Mouse (Mus musculus): ENCODE results near the gene Kif24. TPM values are rescaled to one million over a fixed set of nuclear protein-coding genes. Genes with fewer than 3 reads are reported as not detected.

The Kif24 gene
- polyA plus RNA-seq, 1 experiment from 2014 or later = 3.0 TPM

GRCm38 (mm10) chr4:41358669-41359068, 106.0 kb downstream of the Kif24 start:
- Histone ChIP-seq H3K36me3 (replicated peaks) (no peaks in the 10 kb centered on the region), H3K9ac (no peak overlapping the region), H3K9me3 (no peaks in the 10 kb centered on the region), H3K4me1 (no peaks in the 10 kb centered on the region), H3K27me3 (replicated peaks) (no peaks in the 10 kb centered on the region), H3K4me2 (no peak overlapping the region), H3K27ac (no peak overlapping the region), H3K4me3 (no peak overlapping the region)
- no peak for ATAC-seq (replicated peaks)
- WGBS = 87% methylated on average over 2 of the region's 2 CpGs

GRCm38 (mm10) chr4:41357154-41357553, 107.5 kb downstream of the Kif24 start:
- WGBS = 43% methylated on average over 2 of the region's 2 CpGs

DNA sequence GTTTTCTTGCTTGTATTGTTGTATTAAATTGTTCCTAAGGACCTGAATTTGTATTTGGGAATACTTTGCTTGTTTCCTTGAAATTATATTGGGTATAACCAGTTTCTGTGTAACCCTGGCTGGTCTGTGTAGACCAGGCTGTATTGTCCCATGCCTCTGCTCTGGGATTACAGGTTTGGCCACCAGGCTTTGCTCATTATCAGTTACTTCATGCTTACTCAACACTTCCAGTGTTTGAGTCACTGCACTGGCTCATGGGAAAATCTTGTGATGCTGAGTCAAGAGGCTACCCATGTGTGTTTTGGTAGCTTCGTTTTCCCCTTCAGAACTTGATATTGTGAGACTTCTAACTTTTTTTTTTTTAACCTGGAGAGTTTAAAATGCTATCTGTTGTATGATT, 111.4 kb downstream of the Kif24 start:
- Histone ChIP-seq H3K27ac (no peak overlapping the region), H3K9ac (no peak overlapping the region), H3K4me1 (peaks cover 6% of the 10 kb centered on the region), H3K9me3 (no peaks in the 10 kb centered on the region), H3K4me3 (no peak overlapping the region), H3K36me3 (replicated peaks) (no peaks in the 10 kb centered on the region), H3K27me3 (replicated peaks) (no peaks in the 10 kb centered on the region), H3K4me2 (no peak overlapping the region)
- no peak for ATAC-seq (replicated peaks)
- WGBS = 89% methylated on average over 1 of the region's 1 CpGs

More at GRCm38 (mm10) chr4:41357154-41357553, 107.5 kb downstream of the Kif24 start:
- H3K36me3 ChIP-seq (replicated peaks) = no peaks in the 10 kb centered on the region
- H3K4me2 ChIP-seq = no peak overlapping the region
- no peak overlapping the region for H3K4me3 ChIP-seq
- no peaks in the 10 kb centered on the region for H3K4me1 ChIP-seq
- no peaks in the 10 kb centered on the region for H3K9me3 ChIP-seq
- no peaks in the 10 kb centered on the region for H3K27me3 ChIP-seq (replicated peaks)
- H3K27ac ChIP-seq = no peak overlapping the region
- ATAC-seq (replicated peaks) = no peak
- H3K9ac ChIP-seq = no peak overlapping the region

GRCm38 (mm10) chr4:41352758-41353157, 111.9 kb downstream of the Kif24 start:
- ATAC-seq (replicated peaks) = no peak
- peaks cover 11% of the 10 kb centered on the region for H3K4me1 ChIP-seq
- no peak overlapping the region for H3K27ac ChIP-seq
- H3K27me3 ChIP-seq (replicated peaks) = no peaks in the 10 kb centered on the region
- no peak overlapping the region for H3K4me2 ChIP-seq
- no peaks in the 10 kb centered on the region for H3K36me3 ChIP-seq (replicated peaks)
- H3K9ac ChIP-seq = no peak overlapping the region
- WGBS = 99% methylated on average over 4 of the region's 4 CpGs
- H3K4me3 ChIP-seq = no peak overlapping the region
- no peaks in the 10 kb centered on the region for H3K9me3 ChIP-seq

DNA sequence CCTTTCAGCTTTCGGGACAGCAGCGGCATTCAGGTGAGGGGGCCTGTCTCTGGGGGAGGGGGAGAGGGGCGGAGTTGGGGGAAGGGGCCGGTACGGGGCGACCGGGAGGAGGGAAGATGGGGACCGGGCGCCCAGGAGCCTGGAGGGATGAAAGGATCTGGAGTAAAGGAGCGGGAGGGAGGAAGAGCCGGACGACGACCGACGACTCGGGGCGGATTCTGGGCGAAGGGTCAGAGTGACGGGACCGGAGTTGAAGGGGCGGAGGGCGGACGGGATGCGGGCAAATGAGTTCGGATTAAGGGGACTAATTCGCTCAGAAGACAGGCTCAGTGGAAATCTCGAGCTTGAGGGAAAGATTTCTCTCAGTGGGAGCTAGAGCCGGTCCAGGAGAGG, 115.5 kb downstream of the Kif24 start:
- WGBS = under 1% methylated on average over 28 of the region's 28 CpGs
- ATAC-seq (replicated peaks) = peak; percentile 86

GRCm38 (mm10) chr4:41348584-41349198, 116.0 kb downstream of the Kif24 start, which contains the start of gene Ubap1:
Gene Ubap1 (plus strand): TSS chr4:41348996.
- peaks cover 12% of the 10 kb centered on the region for H3K4me1 ChIP-seq
- H3K27ac ChIP-seq = peak within 1 kb of the TSS; percentile 96
- H3K9me3 ChIP-seq = no peaks in the 10 kb centered on the region
- no peaks in the 10 kb centered on the region for H3K36me3 ChIP-seq (replicated peaks)
- under 1% methylated on average over 31 of the region's 31 CpGs for WGBS
- H3K4me2 ChIP-seq = peak within 1 kb of the TSS; percentile 68
- H3K9ac ChIP-seq = peak within 1 kb of the TSS; percentile 74
- peak; percentile 97 for ATAC-seq (replicated peaks)
- no peaks in the 10 kb centered on the region for H3K27me3 ChIP-seq (replicated peaks)
- H3K4me3 ChIP-seq = peak within 1 kb of the TSS; percentile 70

More for the DNA sequence above, 115.5 kb downstream of the Kif24 start:
- Histone ChIP-seq H3K4me1 (peaks cover 12% of the 10 kb centered on the region), H3K27ac (peak overlapping the region; percentile 96), H3K36me3 (replicated peaks) (no peaks in the 10 kb centered on the region), H3K4me2 (peak overlapping the region; percentile 68), H3K4me3 (peak overlapping the region; percentile 70), H3K9me3 (no peaks in the 10 kb centered on the region), H3K9ac (peak overlapping the region; percentile 74), H3K27me3 (replicated peaks) (no peaks in the 10 kb centered on the region)

- peak overlapping the region; percentile 68 for H3K4me2 ChIP-seq
- H3K27ac ChIP-seq = no peak overlapping the region
- H3K4me1 ChIP-seq = peaks cover 12% of the 10 kb centered on the region
- no peaks in the 10 kb centered on the region for H3K9me3 ChIP-seq
- ATAC-seq (replicated peaks) = no peak
- H3K27me3 ChIP-seq (replicated peaks) = no peaks in the 10 kb centered on the region
- H3K9ac ChIP-seq = no peak overlapping the region
- H3K36me3 ChIP-seq (replicated peaks) = no peaks in the 10 kb centered on the region
- peak overlapping the region; percentile 70 for H3K4me3 ChIP-seq
- whole genome bisulfite sequencing = 54% methylated on average over 5 of the region's 5 CpGs
These were observed 116.8 kb downstream of the Kif24 start for GRCm38 (mm10) chr4:41347839-41348238.

DNA sequence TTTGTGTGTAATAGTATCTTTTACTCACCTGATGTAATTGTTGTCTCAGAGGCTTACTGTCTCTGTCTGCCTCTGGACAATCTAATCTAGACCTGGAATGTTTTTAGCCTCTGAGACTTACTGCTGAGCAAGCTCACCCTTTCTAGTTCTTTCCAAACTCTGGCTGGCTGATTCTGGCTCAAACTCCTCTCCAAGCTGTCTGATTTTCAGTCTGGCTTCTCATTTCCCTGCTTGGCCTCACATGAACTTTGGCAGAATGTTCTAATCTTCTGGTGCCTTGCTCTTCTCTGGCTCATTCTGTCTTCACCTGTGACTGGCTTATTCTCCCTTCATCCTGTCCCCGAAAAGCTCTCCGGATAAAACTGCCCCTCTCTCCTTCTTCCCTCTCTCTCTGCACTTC, 118.7 kb downstream of the Kif24 start:
- no peaks in the 10 kb centered on the region for H3K36me3 ChIP-seq (replicated peaks)
- H3K27me3 ChIP-seq (replicated peaks) = no peaks in the 10 kb centered on the region
- WGBS = 70% methylated on average over 2 of the region's 2 CpGs
- H3K9ac ChIP-seq = no peak overlapping the region
- ATAC-seq (replicated peaks) = no peak
- H3K9me3 ChIP-seq = no peaks in the 10 kb centered on the region
- H3K4me2 ChIP-seq = no peak overlapping the region
- H3K4me3 ChIP-seq = no peak overlapping the region
- peaks cover 12% of the 10 kb centered on the region for H3K4me1 ChIP-seq
- no peak overlapping the region for H3K27ac ChIP-seq

DNA sequence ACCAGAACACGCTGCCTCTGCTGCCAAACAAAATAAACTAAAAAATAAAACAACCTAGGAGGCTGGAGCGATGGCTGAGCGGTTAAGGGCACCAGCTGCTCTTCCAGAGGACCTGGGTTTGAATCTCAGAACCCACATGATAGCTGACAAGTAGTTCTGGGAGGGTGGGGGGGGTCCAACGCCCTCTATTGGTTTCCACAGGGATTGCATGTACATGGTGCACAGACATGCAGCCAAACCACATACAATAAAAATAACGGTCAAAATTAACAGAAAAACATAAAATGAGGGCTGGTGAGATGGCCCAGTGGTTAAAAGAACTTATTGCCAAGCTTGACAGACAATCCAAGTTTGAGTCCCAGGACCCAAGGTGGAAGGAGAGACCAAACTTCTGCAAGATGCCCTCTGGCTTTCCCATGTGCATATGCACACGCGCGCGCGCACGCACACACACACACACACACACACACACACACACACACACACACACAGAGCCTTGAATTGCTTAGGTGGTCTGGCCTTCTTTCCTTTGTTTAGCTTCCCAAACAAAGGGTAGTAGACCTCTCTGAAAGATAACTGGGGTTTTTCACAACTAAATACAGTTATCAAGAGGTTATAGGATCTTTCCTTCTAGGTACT, 123.7 kb downstream of the Kif24 start:
- Histone ChIP-seq H3K4me3 (no peak overlapping the region), H3K4me2 (no peak overlapping the region), H3K9me3 (no peaks in the 10 kb centered on the region), H3K36me3 (replicated peaks) (no peaks in the 10 kb centered on the region), H3K27ac (no peak overlapping the region), H3K4me1 (no peaks in the 10 kb centered on the region), H3K9ac (no peak overlapping the region), H3K27me3 (replicated peaks) (no peaks in the 10 kb centered on the region)
- ATAC-seq (replicated peaks) = no peak
- WGBS = 81% methylated on average over 11 of the region's 11 CpGs

Other genes starting within 250 kb of the Kif24 start
- 58.0 and 61.8 TPM in 2 replicates for gene Ubap2, start 189.7 kb downstream of the Kif24 start, polyA plus RNA-seq (2015; fragmentation: Nextera tagmentation; extraction: Ambion mirVana)
- 82.3 TPM in 2 replicates for gene Dcaf12, start 150.0 kb downstream of the Kif24 start, polyA plus RNA-seq (2015; fragmentation: Nextera tagmentation; extraction: Ambion mirVana)
- 65.2 and 73.8 TPM in 2 replicates for gene Ubap1, start 115.9 kb downstream of the Kif24 start, polyA plus RNA-seq (2015; fragmentation: Nextera tagmentation; extraction: Ambion mirVana)
- 65.1 and 66.3 TPM in 2 replicates for gene Nudt2, start 264 bp upstream of the Kif24 start, polyA plus RNA-seq (2015; fragmentation: Nextera tagmentation; extraction: Ambion mirVana)
- 6.3 and 8.9 TPM in 2 replicates for gene AI464131, start 38.2 kb upstream of the Kif24 start, polyA plus RNA-seq (2015; fragmentation: Nextera tagmentation; extraction: Ambion mirVana)
- gene 1110017D15Rik, start 52.4 kb upstream of the Kif24 start, polyA plus RNA-seq (2015; fragmentation: Nextera tagmentation; extraction: Ambion mirVana) = 13.8 and 15.5 TPM in 2 replicates
- 16.8 and 18.3 TPM in 2 replicates for gene Fam219a, start 104.7 kb upstream of the Kif24 start, polyA plus RNA-seq (2015; fragmentation: Nextera tagmentation; extraction: Ambion mirVana)
- 3.3 and 3.5 TPM in 2 replicates for gene Dnaic1, start 104.9 kb upstream of the Kif24 start, polyA plus RNA-seq (2015; fragmentation: Nextera tagmentation; extraction: Ambion mirVana)
- gene Enho, start 175.4 kb upstream of the Kif24 start, polyA plus RNA-seq (2015; fragmentation: Nextera tagmentation; extraction: Ambion mirVana) = 121 and 122 TPM in 2 replicates
- gene Cntfr, start 232.2 kb upstream of the Kif24 start, polyA plus RNA-seq (2015; fragmentation: Nextera tagmentation; extraction: Ambion mirVana) = 28.1 and 32.2 TPM in 2 replicates
- gene Il11ra1, start 235.1 kb upstream of the Kif24 start, polyA plus RNA-seq (2015; fragmentation: Nextera tagmentation; extraction: Ambion mirVana) = 37.5 and 40.3 TPM in 2 replicates
- 59.1 and 64.6 TPM in 2 replicates for gene Rpp25l, start 248.6 kb upstream of the Kif24 start, polyA plus RNA-seq (2015; fragmentation: Nextera tagmentation; extraction: Ambion mirVana)